Mouse (Mus musculus) cerebellum, adult 2 months (tissue): ENCODE results near the gene Dnm3.

Experiments used
- CTCF ChIP-seq: fragments of 200-500 bp; IDR thresholded peaks from 2 replicates; pipeline ENCODE4 v1.5.1; 2011; ENCODE audit warnings: low read depth, mild to moderate bottlenecking, control low read depth, low read length, moderate library complexity, borderline replicate concordance; ENCODE audit not compliant: insufficient read depth
- POLR2A ChIP-seq: fragments of 200-500 bp; IDR thresholded peaks from 2 replicates; pipeline ENCODE4 v1.6.1; 2011; ENCODE audit warnings: low read length, control low read depth, borderline replicate concordance; ENCODE audit not compliant: insufficient read depth

- TF ChIP-seq CTCF, result no peak
- no peak for TF ChIP-seq POLR2A
Observed at GRCm38 (mm10) chr1:162187352-162188120, 290.3 kb downstream of the Dnm3 start.
